Mouse (Mus musculus) heart, adult 11 months (tissue): ENCODE results near the gene Pgbd5.

Experiments
- DNase-seq: peaks from one replicate; pipeline ENCODE4 v3.0.0; 2022

Gene Pgbd5

DNA sequence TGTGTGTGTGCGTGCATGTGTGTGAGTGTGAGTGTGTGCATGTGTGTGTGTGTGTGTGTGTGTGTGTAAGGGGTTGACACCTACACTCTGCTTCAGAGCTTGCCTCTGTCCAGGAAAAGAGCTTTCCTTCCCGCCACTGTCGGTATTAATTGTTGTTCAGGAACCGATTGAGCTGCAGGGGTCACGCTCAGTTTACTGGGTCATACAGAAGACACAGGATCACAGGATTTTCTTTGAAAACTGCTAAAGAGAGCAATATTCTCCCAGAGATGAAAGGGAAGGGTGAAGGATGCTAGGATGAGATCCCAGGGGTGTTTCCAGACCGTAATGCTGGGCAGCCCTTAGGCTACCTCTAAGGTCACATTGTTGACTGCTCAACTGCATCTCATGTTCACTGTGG, at the start of gene Pgbd5:
Pgbd5 (minus strand) TSS at position 101 of the 400 bp plus-strand sequence.
- DNase-seq = no peak

DNA sequence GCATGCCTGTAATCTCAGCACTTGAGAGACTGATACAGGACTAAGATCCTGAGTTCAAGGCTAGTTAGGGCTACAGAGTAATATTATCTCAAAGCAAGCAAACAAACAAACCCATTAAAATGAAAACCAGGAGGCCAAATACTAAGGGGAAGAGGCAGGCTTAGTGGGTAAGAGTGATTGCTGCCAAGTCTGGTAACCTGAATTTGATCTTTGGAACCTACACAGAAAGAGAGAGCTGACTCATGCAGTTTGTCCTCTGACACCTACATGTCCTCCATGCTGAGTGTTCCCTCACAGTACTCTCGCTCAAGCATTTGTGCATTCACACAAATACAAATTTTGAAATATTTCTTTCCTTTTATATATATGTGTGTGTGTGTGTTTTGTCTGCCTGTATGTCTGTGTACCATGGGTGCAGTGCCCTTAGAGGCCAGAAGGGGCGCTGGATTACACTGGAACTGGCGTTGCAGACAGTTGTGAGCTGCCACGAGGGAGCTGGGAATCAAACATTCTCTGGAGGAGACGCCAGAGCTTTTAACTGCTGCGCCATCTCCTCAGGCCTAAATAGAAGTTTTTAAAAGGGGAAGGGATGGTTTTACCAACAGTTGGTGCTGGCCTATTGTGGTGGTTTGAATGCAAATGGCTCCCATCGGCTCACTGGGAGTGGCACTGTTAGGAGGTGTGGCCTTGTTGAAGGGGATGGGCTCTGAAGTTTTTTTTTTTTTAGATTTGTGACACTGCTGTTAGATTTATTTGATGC, 44.1 kb upstream of the Pgbd5 start:
- DNase-seq = no peak

DNA sequence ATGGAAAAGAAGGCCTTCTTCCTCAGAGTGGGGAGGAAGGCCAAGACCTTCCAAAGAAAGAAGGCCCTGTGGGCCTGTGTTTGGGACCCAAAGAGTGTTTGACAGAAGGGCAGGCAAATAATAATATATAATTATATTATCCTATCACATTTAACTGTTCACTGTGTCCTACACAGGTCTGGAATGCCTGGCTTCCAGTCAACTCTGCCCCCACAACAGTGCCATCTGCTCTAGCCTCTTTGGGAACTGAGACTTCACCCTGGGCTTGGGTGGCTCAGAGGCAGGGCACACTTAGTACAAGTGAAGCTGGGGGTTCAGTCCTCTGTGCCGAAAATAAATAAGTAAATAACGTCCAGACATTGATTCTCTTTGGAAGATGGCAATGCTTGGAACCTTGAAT, 43.3 kb upstream of the Pgbd5 start:
- DNase-seq = no peak

DNA sequence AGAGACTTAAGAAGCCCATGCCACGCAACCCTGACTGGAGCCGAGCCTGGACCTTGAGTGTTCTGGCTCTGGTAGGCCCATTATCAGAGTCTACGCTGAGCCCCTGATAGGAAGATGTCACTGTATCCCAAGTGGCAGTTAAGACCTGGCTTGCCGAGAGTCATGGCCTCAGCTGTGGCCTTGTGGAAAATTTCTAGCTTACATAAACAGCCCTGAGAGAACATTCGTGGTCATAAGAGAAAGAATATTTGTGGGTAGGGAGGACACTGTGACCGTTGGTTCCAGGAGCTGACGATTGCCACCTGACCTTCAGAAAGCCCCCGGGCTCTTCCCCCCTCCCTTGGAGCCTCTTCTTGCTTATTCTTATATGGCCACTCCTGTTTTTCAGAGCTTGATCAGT, 40.9 kb upstream of the Pgbd5 start:
- no peak for DNase-seq

DNA sequence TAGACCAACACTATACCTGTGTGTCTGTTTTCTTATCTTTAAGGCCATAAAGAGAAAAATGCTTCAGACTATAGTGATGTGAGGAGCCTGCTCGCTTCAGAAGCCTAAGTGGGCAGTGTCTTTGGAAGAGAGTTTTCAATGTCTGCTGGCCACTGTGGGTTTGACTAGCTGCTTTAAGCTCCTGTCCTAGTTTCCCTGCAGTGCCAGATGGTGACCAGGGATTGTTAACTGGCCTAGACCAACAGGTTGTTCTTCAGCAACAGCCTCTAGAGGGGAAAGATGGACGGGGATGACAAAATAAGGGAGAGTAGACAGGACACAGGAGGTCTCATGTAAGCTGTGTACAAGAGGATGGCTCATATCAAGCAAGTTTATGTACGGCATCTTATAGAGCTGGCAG, 39.8 kb upstream of the Pgbd5 start:
- DNase-seq = no peak

DNA sequence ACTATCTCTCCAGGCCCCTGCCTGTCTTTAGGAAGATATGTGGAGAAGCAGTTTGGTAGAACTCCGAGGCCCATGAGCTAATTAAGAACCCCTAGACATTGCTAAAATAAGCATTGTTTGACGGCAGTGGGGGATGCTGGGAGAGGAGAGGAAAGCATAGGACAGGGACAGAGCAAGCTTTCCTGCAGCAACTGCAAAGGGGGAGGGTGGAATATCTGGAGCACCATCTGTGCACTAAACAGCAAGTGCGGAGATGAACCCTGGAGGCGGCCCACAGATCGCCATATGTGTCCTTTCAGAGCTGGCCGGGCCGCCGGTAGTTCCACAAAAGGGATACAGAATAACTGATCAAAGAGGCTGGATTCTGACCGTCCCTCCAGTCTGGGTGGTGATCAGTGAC, 37.2 kb upstream of the Pgbd5 start:
- no peak for DNase-seq

DNA sequence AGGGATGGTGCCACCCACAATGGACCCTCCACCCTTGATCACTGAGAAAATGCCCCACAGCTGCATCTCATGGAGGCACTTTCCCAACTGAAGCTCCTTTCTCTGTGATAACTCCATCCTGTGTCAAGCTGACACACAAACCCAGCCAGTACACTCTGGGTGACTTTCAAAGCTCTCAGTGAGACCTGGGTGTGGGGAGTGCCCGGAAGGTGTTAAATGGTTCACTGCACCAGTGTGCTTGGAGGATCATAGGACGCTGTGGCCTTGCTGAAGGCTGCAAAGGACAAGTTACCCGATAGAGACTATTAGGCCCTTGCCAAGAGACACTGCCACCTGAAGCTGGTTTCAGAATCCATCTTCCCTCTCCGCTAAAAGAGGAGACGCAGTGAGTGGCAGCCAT, 36.2 kb upstream of the Pgbd5 start:
- no peak for DNase-seq

DNA sequence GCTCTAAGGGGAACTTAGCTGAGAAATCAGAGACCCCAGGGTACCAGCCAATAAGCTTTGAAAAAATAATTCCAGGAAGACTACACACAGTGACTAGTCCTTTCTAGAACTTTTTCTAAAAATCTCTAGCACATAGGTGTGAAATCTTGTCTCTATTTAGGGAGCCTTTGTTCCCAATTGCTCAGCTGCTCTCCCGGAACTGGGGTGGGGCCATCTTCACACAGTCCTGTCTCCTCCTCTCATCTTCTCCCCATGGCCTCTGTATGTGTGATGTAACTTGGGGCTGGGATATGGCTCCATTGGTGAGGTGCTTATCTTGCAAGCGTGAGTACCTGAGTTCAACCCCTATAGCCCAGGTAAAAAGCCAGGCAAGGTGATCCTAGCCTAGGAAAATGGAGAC, 25.2 kb upstream of the Pgbd5 start:
- no peak for DNase-seq

DNA sequence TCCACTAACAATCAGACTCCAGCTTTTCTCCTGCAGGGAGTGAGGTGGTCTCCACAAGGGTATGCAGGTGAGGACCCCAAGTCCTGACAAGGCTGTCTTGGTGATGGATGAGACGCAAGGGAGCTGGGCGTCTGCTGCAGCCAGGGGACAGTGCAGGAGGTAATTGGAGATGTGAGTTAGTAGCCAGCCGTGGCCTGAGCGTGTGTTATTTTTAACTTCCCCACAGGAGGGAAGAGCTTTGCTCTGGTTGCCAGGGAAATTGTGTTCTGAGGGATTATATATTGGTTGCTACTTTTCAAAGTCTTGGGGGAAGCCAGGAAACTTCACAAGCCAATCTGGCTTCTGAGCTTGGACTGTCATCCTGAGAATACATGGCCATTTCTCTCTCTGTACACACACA, 23.7 kb upstream of the Pgbd5 start:
- no peak for DNase-seq

DNA sequence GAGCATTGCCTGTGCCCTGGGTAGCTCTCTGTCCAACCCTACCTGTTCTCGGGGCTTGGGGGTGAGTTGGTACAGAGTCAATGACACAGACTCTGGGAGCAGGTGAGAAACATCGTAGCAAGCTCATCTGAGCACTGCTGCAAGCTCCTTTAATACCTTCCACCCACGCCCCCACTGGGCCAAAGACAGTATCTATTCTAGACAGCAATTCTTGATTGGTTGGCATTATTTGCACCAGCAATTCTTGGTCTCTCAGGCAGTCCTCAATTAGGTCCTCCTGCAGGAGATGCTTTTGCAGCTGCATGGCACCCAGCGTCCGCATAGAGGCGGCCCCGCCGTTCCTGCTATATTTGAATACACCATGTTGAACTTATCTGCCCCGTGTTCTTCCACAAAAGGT, 22.7 kb upstream of the Pgbd5 start:
- no peak for DNase-seq

DNA sequence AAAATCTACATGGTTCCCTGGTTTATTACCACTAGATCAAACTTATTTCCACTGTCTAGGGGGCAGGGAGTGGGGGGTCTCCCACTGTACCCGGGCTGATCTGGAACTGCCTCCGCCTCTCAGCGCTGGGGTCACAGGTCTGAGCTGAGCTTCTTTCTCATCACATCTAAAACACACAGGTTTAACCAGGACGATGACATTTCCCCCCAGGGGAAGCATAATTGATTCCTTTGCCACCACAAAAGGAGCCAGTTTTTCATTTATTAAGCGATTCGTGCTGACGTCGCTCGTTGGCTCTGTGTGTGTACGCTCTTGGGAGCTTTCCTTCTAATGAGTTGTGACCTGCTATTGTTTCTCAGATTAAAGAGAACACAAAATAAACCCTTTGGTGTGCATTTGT, 21.6 kb upstream of the Pgbd5 start:
- no peak for DNase-seq

DNA sequence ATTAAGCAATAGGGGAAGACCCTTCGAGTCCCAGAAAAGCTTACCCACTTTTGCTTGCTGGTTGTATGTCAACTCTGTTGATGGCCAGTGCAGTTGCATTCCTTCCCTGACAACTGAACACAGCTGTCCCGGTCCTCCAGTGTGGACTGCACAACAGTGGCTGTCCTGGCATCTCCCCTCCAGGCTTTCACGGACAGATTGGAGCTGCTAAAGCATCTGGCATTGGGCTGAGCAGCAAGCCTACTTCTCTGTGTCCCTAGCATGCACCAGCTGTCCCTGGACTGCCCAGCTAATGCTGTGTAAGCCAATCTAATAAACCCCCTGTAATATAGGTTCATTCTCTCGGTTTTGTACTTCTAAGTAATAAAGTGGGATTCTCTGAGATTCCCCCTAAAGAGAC, 21.2 kb upstream of the Pgbd5 start:
- DNase-seq = no peak

DNA sequence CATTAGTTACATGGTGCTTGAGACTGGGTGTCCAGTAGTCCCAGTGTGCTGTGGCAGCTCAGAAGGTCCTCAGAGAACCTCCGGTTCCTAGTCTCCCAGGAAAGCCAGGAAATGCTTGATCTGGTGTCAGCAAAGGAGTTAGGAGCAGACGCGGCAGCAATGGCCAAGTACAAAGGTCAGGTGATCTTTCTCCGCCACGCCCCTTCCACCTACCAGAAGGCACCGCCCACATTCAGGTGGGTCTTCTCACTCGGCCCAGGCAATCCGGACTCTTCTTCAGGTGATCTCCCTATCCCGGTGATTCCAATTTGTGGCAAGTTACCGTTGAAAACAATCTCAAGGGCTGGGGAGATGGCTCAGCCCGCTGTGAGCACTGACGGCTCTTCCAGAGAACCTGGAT, 20.2 kb upstream of the Pgbd5 start:
- DNase-seq = no peak

DNA sequence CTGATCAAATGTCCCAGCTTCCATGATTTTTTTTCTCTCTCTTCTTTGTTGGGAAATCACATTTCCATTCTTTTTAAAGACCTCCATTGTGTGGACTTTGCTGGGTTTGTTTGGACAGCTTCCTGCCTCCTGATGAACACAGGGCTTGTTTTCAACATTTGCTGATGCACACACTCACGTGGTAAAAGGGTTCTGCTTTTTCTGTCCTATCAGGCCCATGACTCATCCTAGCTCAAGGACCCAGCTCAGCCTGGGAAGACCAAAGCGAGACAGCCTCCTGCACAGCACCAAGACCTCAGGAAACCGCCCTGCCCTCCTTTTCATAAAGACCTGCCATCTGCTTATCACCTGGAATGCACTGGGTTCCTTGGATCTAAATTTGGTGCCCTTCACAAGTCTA, 15.9 kb upstream of the Pgbd5 start:
- no peak for DNase-seq

DNA sequence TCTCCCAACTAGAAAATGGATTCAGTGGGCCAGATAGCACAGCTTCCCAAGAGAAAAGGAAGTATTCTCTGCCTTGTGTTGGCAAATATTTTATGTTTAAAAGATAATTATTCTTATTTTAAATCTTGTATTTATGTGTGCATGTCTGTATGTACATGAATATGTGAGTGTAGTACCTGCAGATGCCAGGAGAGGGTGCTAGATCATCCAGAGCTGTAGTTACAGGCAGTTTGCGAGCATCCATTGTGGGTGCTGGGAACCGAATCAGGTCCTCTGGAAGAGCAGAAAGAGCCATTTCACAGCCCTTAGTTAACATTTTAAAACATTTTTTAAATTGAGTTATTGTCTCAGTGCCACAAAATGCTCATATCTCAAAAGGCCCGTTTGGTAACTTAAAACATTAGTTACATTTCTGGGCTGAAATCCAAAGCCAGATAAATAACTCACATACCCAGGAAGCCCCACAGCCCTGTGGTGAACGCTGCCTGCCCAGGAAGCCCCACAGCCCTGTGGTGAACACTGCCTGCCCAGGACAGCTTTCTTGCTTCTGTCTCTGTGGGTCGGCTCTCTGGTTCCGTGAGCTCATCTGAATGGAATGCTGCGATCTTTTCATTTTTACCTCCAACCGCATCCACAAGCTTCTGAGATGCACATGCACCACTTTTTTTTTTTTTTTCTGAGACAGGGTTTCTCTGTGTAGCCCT, 10.9 kb upstream of the Pgbd5 start:
- DNase-seq = no peak

DNA sequence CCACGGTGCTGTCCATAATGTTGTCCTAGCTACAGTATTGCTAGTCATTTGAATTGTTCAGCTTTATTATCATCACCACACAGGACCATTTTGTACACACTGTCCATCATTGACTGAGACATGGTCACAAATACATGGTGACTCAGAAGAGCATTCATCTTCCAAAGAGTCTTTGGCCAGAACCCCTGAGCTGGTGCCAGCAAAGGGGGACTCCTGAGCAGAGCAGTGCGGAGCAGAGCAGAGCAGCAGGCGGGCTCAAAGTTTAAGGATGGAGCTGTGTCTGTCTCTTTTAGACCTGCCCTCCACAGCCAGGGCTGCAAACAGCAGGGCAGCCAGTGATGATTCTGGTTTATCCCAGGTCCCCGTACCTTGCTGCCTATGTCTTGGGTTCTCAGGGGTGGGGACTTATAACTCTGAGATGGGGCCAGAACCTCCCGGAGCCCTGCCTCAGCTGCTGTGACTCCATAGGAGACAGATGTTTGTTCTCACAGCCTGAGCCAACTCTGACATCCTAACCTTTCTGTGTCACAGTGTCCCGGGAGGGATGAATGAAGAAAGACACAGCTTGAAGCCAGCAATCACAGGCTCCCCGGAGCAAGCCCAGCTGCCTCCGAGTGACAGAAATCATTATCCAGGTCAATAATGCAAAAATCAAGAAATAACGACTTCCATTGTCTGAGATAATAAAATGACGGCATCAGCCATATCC, 9.7 kb upstream of the Pgbd5 start:
- peak; percentile 94 for DNase-seq

DNA sequence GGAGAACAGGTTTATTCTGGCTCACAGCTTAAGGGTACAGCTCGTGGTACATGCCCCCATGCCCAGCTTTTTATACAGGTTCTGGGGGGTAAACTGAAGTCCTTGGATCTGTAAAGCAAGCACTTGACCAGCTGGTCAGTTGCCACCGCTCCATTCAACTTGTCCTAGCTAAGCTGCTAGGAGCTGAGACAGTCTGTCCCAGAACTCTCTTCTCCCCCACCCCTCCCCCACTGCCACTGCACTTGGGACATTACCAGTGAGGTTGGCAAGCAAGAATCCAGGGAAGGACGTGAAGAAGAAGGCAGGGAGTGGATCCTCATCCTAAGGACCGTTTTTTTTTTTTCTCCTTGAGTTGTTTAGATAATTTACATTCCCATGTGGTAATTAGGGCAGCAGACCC, 2.7 kb downstream of the Pgbd5 start:
- no peak for DNase-seq

DNA sequence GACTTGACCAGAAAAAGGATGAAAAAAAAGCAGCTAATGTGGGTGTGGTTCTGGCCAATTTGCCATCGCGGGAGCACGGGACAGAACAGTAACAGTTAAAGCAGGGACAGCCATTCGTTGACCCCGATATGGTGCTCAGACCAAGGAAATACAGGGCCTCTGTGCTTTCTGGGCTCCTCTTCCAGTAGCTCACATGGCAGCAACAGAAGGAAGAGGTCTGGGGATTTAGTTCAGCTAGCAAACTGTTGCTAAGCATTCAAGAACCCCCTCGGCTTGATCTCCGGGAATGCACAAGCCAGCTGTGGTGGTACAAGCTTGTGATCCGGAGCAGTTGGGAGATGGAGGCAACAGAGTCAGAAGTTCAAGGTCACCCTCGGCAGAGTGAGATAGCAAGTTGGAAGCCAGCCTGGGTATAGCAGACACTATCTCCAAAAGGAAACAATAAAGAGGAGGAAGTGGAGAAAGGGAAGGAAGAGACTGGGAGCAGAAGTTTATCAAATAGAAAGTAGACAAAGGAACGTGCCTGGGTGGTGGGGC, 3.7 kb downstream of the Pgbd5 start:
- DNase-seq = no peak

DNA sequence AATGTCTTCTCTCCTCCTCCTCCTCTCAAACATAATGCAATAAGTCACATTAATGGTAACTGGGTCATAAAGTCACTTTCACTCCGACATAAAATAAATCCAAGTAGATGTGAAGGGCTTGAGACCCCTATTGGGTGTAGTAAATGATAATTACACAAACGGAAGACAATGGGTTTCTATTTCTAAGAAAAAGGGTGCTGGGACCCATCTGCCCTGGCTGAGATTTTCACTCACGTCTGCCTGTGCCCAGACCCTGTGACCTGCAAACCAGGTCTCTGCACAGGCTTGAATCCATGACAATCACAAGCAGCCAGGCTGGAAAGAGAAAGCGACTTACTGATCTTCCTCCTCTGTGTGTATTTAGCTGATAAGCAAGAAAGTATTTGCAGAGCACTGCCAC, 4.3 kb downstream of the Pgbd5 start:
- no peak for DNase-seq

DNA sequence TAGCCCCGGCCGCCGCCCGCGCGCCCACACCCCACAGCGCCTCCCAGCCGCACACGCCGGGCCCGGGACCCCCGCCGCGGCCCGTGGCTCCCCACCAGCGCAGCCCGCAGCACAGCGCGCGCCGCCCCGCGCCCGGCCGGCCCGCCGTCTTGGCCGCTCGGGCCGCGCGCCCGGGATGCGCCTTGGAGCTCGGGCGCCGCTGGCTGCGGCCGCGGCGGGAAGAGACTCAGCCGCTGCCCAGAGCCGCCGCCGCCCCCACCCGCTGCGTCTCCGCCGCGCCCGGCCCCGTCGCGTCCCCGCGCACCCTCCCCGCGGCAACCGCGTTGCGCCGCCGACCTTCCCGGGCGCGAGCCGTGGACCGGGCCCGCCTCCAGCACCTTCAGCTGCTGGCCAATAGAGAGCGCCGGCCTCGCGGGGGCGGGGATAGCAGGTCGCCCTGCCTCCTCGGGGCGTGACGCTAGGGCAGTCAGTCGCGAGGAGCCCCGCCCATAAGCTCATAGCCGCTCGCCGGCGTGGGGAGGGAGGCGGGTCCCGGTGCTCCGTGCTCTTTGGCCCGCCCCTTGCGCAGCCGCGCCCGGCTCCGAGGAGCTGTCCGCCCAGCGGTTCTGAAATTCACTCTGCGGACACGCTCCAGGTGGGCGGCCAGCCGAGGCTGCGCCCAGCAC, 5.2 kb downstream of the Pgbd5 start:
- DNase-seq = peak; percentile 99

DNA sequence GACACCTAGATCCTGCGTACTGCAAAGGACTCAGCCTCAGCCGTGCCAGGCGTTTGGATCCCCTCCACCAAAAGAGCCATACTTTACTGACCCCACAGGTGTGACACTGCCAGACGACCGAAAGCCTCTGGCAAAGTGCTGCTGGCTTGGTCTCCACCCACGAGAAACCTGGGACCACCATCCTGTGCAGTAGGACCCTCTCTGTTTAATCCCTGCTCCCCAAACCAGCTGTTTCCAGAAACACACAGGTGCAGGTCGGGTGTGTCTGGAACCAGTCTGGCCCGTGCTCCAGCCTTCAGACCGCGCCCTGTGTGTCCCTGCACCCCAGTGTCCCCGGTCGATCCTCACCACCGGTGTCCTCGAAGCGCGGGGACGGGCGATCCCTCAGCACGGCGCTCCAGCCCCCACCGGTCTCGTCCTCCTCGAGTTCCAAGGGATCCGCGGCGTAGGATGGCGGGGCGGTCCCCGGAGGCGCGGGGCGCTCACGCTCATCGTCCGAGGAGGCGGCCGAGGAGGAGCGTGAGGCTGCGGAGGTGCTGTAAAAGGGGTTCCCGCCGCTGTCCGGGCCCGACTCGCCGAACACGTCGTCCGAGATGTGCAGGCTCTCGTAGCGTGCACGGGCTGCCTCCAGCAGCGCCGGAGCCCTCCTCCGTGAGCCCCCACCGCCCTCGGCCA, 5.9 kb downstream of the Pgbd5 start:
- DNase-seq = no peak

DNA sequence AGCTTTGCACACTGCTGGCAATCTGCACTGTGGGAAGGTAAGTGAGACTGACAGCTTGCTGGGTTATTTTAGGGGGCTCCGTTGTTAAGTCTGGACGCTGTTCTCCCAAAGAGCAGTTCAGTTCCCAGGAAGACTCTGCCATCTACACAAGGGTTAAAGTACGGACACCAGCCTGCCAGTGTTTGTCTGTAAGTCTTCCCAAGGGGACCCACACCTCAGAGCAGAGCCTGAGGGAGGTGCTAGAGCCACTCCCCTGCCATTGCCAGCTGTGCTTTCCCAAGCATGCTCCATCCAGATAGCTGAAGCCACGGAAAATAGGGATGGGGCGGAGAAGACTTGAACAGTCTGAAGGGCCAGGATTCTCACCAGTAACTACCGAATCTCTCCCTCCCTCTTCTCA, 8.6 kb downstream of the Pgbd5 start:
- no peak for DNase-seq

DNA sequence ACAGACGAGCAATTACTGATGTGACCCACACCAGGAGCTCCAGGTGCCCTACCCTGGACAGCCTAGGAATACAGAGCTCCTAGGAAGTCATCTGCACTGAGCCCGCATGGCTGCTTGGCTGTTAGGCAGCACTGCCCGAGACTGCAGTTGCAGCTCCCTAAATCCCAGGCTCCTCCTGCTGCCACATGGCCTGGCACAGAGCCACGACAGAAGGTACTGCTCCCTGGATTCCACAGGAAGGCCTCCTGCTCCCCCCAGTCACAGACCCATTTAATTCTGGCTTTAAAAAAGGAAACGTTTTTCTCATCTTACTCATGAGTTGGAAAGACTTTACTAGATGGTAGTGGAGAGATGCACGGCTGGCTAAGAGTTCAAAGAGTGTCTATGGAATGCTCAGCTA, 10.0 kb downstream of the Pgbd5 start:
- no peak for DNase-seq
